Mouse (Mus musculus): ENCODE data around the gene Gpx8.

DNA sequence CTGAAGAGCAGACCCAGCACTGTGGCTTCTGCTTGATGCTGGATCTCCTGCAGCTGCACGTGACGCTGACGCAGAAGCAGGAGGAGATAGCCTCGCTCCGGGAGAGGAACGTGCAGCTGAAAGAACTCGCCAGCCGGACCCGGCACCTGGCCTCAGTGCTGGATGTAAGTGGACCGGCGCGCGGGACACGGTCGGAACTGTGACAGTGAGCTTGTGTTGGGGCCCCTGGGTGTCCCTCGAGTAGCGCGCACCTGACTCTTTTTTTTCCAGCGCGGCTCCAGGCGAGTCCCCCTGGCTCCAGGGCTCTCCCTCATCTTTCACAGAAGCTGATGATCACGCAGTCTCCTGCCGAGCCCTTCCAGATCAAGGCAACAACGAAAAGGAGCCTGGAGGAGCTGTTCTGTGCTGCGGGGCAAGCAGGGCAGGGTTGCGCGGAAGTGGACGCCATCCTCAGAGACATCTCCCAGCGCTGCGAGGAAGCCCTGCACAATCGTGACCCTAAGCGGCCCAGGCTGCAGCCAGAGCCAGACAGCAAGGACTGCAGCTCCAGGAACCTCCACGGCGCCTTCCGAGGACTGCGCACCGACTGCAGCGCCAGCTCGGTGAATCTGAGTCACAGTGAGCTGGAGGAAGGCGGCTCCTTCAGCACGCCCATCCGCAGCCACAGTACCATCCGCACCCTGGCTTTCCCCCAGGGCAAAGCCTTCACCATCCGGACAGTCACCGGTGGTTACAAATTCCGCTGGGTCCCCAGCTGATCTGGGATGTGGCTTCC, 47.6 kb downstream of the Gpx8 start:
- TF ChIP-seq CTCF (conservative IDR thresholded peaks at IDR 0.05; ENCODE audit: low read length) (no peak), NANOG (IDR thresholded peaks at IDR 0.05; ENCODE audit: borderline replicate concordance, low read length) (no peak)

All from E14TG2a.4 (cell line).